Mouse (Mus musculus) kidney, embryonic 14.5 days (tissue): Measurements from ENCODE around the gene Kpna3. TPM values are rescaled to one million over a fixed set of nuclear protein-coding genes. Genes with fewer than 3 reads are reported as not detected.
A peak's percentile ranks its signal among the peaks of the same experiment; 100 is the strongest.

Source experiments
- ATAC-seq: fragments of 200-750 bp; cut with Nextera tagmentation; 2 replicates; pipeline ENCODE4 v1.8.0; 2017; ENCODE audit warnings: moderate number of reproducible peaks, mild to moderate bottlenecking, moderate TSS enrichment, moderate library complexity; ENCODE audit not compliant: low FRiP score, low TSS enrichment
- H3K27ac ChIP-seq: fragments of 300-500 bp; sonication (generic); 2 replicates; pipeline ENCODE4 v1.5.1; 2014; ENCODE audit warnings: low read depth, mild to moderate bottlenecking, low read length, moderate library complexity, mixed read lengths
- H3K27me3 ChIP-seq: fragments of 300-500 bp; sonication (generic); 2 replicates; pipeline ENCODE4 v1.6.1; 2014; ENCODE audit warnings: mild to moderate bottlenecking, low read length; ENCODE audit not compliant: control insufficient read depth, insufficient read depth
- H3K36me3 ChIP-seq: fragments of 300-500 bp; sonication (generic); 2 replicates; pipeline ENCODE4 v1.6.1; 2014; ENCODE audit warnings: low read length, mixed read lengths; ENCODE audit not compliant: control insufficient read depth, insufficient read depth
- H3K4me1 ChIP-seq: fragments of 300-500 bp; sonication (generic); 2 replicates; pipeline ENCODE4 v1.6.1; 2014; ENCODE audit warnings: low read length, mixed read lengths; ENCODE audit not compliant: control insufficient read depth, insufficient read depth
- H3K4me2 ChIP-seq: fragments of 300-500 bp; sonication (generic); replicated peaks from 2 replicates; pipeline ENCODE4 v1.6.1; 2014; ENCODE audit warnings: low read depth, mild to moderate bottlenecking, low read length
- H3K4me3 ChIP-seq: fragments of 300-500 bp; sonication (generic); 2 replicates; pipeline ENCODE4 v1.5.1; 2014; ENCODE audit warnings: mild to moderate bottlenecking, low read length
- H3K9ac ChIP-seq: fragments of 300-500 bp; sonication (generic); 2 replicates; pipeline ENCODE4 v1.6.1; 2014; ENCODE audit warnings: low read depth, mild to moderate bottlenecking, low read length, moderate library complexity
- H3K9me3 ChIP-seq: fragments of 300-500 bp; sonication (generic); 2 replicates; pipeline ENCODE4 v1.6.1; 2016; ENCODE audit warnings: low read length; ENCODE audit not compliant: control insufficient read depth
- WGBS: fragments of 180-500 bp; shearing (Covaris S2); extraction: QIAGEN DNeasy Blood & Tissue Kit; methylation state at CpG from one replicate; pipeline ENCODE4 v1.1.7; 2014; 5-methylcytosine and 5-hydroxymethylcytosine counted together
- polyA plus RNA-seq: library from polyadenylated mRNA; unstranded; fragments of >200 nt; fragmentation: Nextera tagmentation; extraction: Ambion mirVana; gene quantifications from 2 replicates; pipeline ENCODE4 v1.2.1, GENCODE M21; 2014

The Kpna3 gene
- polyA plus RNA-seq, 1 experiment from 2014 or later, result 64.9 TPM

DNA sequence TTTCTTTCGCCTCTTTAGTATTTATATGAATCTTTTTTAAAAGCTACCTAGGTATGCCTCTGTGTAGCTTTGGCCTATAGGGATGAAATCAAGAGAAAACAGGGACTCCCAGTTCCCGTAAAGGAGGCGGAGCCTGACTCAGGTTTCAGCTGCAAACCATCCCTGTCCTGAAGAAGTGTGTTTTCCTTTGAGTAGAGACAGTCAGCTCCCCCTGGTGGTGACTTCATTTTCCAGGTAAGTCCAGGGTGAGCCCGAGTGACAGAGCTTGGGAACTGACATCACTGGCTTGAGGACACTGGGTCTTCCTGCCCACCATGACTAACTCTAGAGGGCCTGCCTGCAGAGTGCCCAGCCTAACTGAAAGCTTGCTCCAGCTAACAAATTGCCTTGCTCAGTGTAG is 122.8 kb downstream of the Kpna3 start:
- no peak overlapping the region for H3K4me3 ChIP-seq
- H3K36me3 ChIP-seq, result no peaks in the 10 kb centered on the region
- no peaks in the 10 kb centered on the region for H3K4me1 ChIP-seq
- no peaks in the 10 kb centered on the region for H3K27me3 ChIP-seq
- H3K9me3 ChIP-seq, result no peaks in the 10 kb centered on the region
- no peak overlapping the region for H3K27ac ChIP-seq
- WGBS, result 34% methylated on average over 4 of the region's 4 CpGs
- H3K9ac ChIP-seq, result no peak overlapping the region
- H3K4me2 ChIP-seq, result no peak overlapping the region
- peak; percentile 55 for ATAC-seq

Other genes with a start within 250 kb of the Kpna3 start
- 0.76 and 1.1 TPM in 2 replicates for gene Sgcg, start 181.4 kb downstream of the Kpna3 start, polyA plus RNA-seq
- 0.85 and 1.1 TPM in 2 replicates for gene Arl11, start 130.1 kb downstream of the Kpna3 start, polyA plus RNA-seq
- gene Ebpl, start 79.4 kb downstream of the Kpna3 start, polyA plus RNA-seq, result 10.3 and 13.0 TPM in 2 replicates
- gene Spryd7, start 117.0 kb upstream of the Kpna3 start, polyA plus RNA-seq, result 23.3 and 24.0 TPM in 2 replicates
- gene Trim13, start 158.4 kb upstream of the Kpna3 start, polyA plus RNA-seq, result 15.3 and 16.1 TPM in 2 replicates
- 0.43 and 0.46 TPM in 2 replicates for gene Kcnrg, start 167.6 kb upstream of the Kpna3 start, polyA plus RNA-seq